Mouse (Mus musculus) embryonic facial prominence, embryonic 13.5 days (tissue): ENCODE measurements around the gene Ranbp17. TPM values are rescaled to one million over a fixed set of nuclear protein-coding genes. Genes with fewer than 3 reads are reported as not detected.
A peak's percentile ranks its signal among the peaks of the same experiment; 100 is the strongest.

Experiments
- ATAC-seq: fragments of 200-750 bp; cut with Nextera tagmentation; 2 replicates; pipeline ENCODE4 v1.8.0; 2017; ENCODE audit warnings: low read depth; ENCODE audit not compliant: insufficient number of reproducible peaks, insufficient read depth, low FRiP score, low TSS enrichment
- H3K27ac ChIP-seq: fragments of 300-500 bp; sonication (generic); 2 replicates; pipeline ENCODE4 v1.5.1; 2015; ENCODE audit warnings: moderate library complexity, mild to moderate bottlenecking, inconsistent platforms
- H3K27me3 ChIP-seq: fragments of 300-500 bp; sonication (generic); 2 replicates; pipeline ENCODE4 v1.6.1; 2015; ENCODE audit warnings: mild to moderate bottlenecking, inconsistent platforms
- H3K36me3 ChIP-seq: fragments of 300-500 bp; sonication (generic); 2 replicates; pipeline ENCODE4 v1.6.1; 2015; ENCODE audit warnings: mild to moderate bottlenecking, inconsistent platforms
- H3K4me1 ChIP-seq: fragments of 300-500 bp; sonication (generic); 2 replicates; pipeline ENCODE4 v1.6.1; 2015; ENCODE audit warnings: inconsistent platforms
- H3K4me2 ChIP-seq: fragments of 300-500 bp; sonication (generic); 2 replicates; pipeline ENCODE4 v1.6.1; 2015; ENCODE audit warnings: moderate library complexity, mild to moderate bottlenecking, inconsistent platforms
- H3K4me3 ChIP-seq: fragments of 300-500 bp; sonication (generic); 2 replicates; pipeline ENCODE4 v1.5.1; 2015; ENCODE audit warnings: mild to moderate bottlenecking, inconsistent platforms
- H3K9ac ChIP-seq: fragments of 300-500 bp; sonication (generic); 2 replicates; pipeline ENCODE4 v1.6.1; 2015; ENCODE audit warnings: mild to moderate bottlenecking, inconsistent platforms
- H3K9me3 ChIP-seq: fragments of 300-500 bp; sonication (generic); 2 replicates; pipeline ENCODE4 v1.6.1; 2016; ENCODE audit warnings: inconsistent platforms
- WGBS: fragments of 180-500 bp; shearing (Covaris S2); methylation state at CpG from one replicate; pipeline ENCODE4 v1.1.7; 2015; ENCODE audit warnings: mixed read lengths; 5-methylcytosine and 5-hydroxymethylcytosine counted together
- polyA plus RNA-seq: library from polyadenylated mRNA; unstranded; fragments of >200 nt; fragmentation: Nextera tagmentation; extraction: Ambion mirVana; gene quantifications from 2 replicates; pipeline ENCODE4 v1.2.1, GENCODE M21; 2015

The Ranbp17 gene
- polyA plus RNA-seq, 1 experiment from 2014 or later = 5.5 TPM

- WGBS = under 1% methylated on average over 19 of the region's 19 CpGs
- no peak for ATAC-seq
These were observed 311.9 kb downstream of the Ranbp17 start for GRCm38 (mm10) chr11:33201626-33202010.

GRCm38 (mm10) chr11:33200764-33201625 lies 312.6 kb downstream of the Ranbp17 start:
- Histone ChIP-seq H3K36me3 (no peaks in the 10 kb centered on the region), H3K9ac (peak overlapping the region; percentile 52), H3K9me3 (peaks cover 8% of the 10 kb centered on the region; the same call in 1 of the 2 replicates), H3K4me3 (peak overlapping the region; percentile 38), H3K4me2 (peak overlapping the region; percentile 66), H3K27ac (no peak overlapping the region), H3K27me3 (peaks cover 100% of the 10 kb centered on the region), H3K4me1 (peaks cover 41% of the 10 kb centered on the region)
- peak; percentile 43; the same call in 1 of the 2 replicates for ATAC-seq
- WGBS = under 1% methylated on average over 72 of the region's 76 CpGs

More at GRCm38 (mm10) chr11:33201626-33202010, 311.9 kb downstream of the Ranbp17 start:
- Histone ChIP-seq H3K4me1 (peaks cover 41% of the 10 kb centered on the region), H3K27me3 (peaks cover 100% of the 10 kb centered on the region), H3K4me3 (peak overlapping the region; percentile 38), H3K36me3 (no peaks in the 10 kb centered on the region), H3K4me2 (peak overlapping the region; percentile 66), H3K9ac (peak overlapping the region; percentile 52; the same call in 1 of the 2 replicates), H3K9me3 (peaks cover 8% of the 10 kb centered on the region; the same call in 1 of the 2 replicates), H3K27ac (no peak overlapping the region)

GRCm38 (mm10) chr11:33199906-33200763 lies 313.4 kb downstream of the Ranbp17 start:
- WGBS = under 1% methylated on average over 45 of the region's 45 CpGs
- Histone ChIP-seq H3K27ac (no peak overlapping the region), H3K27me3 (peaks cover 100% of the 10 kb centered on the region), H3K9me3 (peaks cover 10% of the 10 kb centered on the region; the same call in 1 of the 2 replicates), H3K4me3 (peak overlapping the region; percentile 38), H3K9ac (0 out of 2 replicates have a peak overlapping the region, but pooled peaks have one; percentile 27), H3K4me1 (peaks cover 46% of the 10 kb centered on the region), H3K36me3 (no peaks in the 10 kb centered on the region), H3K4me2 (peak overlapping the region; percentile 66)
- ATAC-seq = no peak

DNA sequence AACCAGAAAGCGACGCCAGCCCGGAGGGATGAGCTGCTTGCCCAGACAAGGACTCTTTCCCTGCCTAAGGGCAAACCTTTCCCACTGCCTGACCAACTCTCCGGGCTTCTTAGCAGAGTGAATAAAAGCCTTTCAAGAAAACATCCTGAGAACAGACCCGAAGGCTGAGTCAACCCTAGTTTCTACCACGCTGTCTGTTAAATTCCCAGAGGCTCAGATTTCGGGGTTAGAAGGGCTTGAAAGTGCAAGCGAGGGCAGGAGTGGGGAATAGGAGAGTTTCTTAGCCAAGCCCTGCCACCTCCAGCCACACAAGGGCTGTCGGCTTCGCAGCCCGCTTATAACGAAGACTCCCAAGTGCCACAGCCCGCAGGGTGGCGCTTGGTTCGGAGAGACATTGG lies 314.4 kb downstream of the Ranbp17 start:
- no peak overlapping the region for H3K27ac ChIP-seq
- ATAC-seq = no peak
- under 1% methylated on average over 15 of the region's 15 CpGs for WGBS
- H3K9me3 ChIP-seq = peaks cover 10% of the 10 kb centered on the region; the same call in 1 of the 2 replicates
- H3K9ac ChIP-seq = no peak overlapping the region
- H3K27me3 ChIP-seq = peaks cover 97% of the 10 kb centered on the region
- no peaks in the 10 kb centered on the region for H3K36me3 ChIP-seq
- no peak overlapping the region for H3K4me2 ChIP-seq
- peaks cover 46% of the 10 kb centered on the region for H3K4me1 ChIP-seq
- H3K4me3 ChIP-seq = no peak overlapping the region

- Histone ChIP-seq H3K27me3 (peaks cover 97% of the 10 kb centered on the region), H3K9me3 (peaks cover 10% of the 10 kb centered on the region; the same call in 1 of the 2 replicates), H3K4me3 (no peak overlapping the region), H3K4me2 (no peak overlapping the region), H3K4me1 (peaks cover 43% of the 10 kb centered on the region), H3K9ac (no peak overlapping the region), H3K27ac (no peak overlapping the region), H3K36me3 (no peaks in the 10 kb centered on the region)
- WGBS = 17% methylated on average over 22 of the region's 22 CpGs
- no peak for ATAC-seq
These were observed 315.0 kb downstream of the Ranbp17 start for GRCm38 (mm10) chr11:33198351-33199116.

GRCm38 (mm10) chr11:33197673-33198072 lies 315.9 kb downstream of the Ranbp17 start:
- H3K4me2 ChIP-seq = no peak overlapping the region
- H3K9ac ChIP-seq = no peak overlapping the region
- peaks cover 10% of the 10 kb centered on the region; the same call in 1 of the 2 replicates for H3K9me3 ChIP-seq
- WGBS = 18% methylated on average over 15 of the region's 15 CpGs
- no peak overlapping the region for H3K4me3 ChIP-seq
- no peak overlapping the region for H3K27ac ChIP-seq
- no peaks in the 10 kb centered on the region for H3K36me3 ChIP-seq
- ATAC-seq = no peak
- H3K27me3 ChIP-seq = peaks cover 97% of the 10 kb centered on the region
- peaks cover 35% of the 10 kb centered on the region for H3K4me1 ChIP-seq

GRCm38 (mm10) chr11:33197133-33197514 lies 316.4 kb downstream of the Ranbp17 start:
- WGBS = 21% methylated on average over 13 of the region's 13 CpGs
- Histone ChIP-seq H3K9me3 (peaks cover 10% of the 10 kb centered on the region; the same call in 1 of the 2 replicates), H3K27ac (no peak overlapping the region), H3K4me2 (no peak overlapping the region), H3K4me3 (no peak overlapping the region), H3K4me1 (peaks cover 30% of the 10 kb centered on the region), H3K9ac (no peak overlapping the region), H3K27me3 (peaks cover 97% of the 10 kb centered on the region), H3K36me3 (no peaks in the 10 kb centered on the region)
- no peak for ATAC-seq

- H3K9ac ChIP-seq = no peak overlapping the region
- no peak overlapping the region for H3K27ac ChIP-seq
- H3K4me1 ChIP-seq = peaks cover 27% of the 10 kb centered on the region
- peaks cover 10% of the 10 kb centered on the region; the same call in 1 of the 2 replicates for H3K9me3 ChIP-seq
- no peaks in the 10 kb centered on the region for H3K36me3 ChIP-seq
- no peak overlapping the region for H3K4me2 ChIP-seq
- 6% methylated on average over 24 of the region's 24 CpGs for WGBS
- H3K27me3 ChIP-seq = peaks cover 97% of the 10 kb centered on the region
- no peak for ATAC-seq
- no peak overlapping the region for H3K4me3 ChIP-seq
These were observed 317.0 kb downstream of the Ranbp17 start for GRCm38 (mm10) chr11:33196447-33197132.

DNA sequence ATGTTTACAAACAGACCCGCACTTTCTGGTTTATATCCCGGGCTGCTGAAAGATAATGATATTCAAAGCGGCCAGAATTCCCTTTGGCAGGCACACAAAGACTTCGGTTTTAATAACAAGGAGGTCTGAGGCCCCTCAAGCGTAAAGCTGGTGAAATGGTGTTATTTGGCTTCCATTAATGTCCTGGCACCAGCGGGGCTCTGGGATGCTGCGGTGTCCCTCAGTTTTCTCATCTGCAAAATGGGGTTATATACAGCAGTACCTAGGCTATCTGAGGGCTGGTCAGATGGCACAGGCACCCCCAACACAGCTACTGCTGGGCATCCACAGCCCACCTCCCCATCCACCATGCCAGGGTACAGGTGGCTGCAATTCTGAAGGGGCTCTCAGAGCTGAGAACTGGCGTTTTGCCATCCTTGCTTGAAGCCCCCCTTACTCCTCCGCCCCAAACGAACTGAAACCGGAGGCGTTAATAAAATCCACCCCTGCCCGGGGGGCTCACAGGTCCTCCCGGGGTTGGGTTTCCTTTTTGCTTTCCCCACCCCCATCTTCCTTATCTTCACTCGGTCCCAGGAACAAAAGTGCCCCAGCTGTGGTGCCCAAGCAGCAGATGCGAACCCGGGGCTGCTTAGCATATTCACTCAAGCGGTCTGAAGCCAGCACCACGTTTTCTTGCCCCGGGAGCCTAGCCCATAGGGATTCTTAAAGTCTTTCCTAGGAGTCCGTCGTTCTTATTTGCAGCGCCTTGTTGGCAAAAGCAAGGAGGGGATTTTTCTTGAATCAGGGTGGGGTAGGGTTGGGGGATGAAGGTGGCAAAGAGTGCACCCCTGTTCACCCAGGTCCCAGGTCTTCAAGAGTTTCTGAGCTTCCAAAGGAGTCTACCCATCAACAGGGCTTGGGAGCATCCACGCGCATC lies 317.8 kb downstream of the Ranbp17 start:
- WGBS = 3% methylated on average over 25 of the region's 25 CpGs
- no peak overlapping the region for H3K4me3 ChIP-seq
- H3K9me3 ChIP-seq = peaks cover 10% of the 10 kb centered on the region; the same call in 1 of the 2 replicates
- H3K4me1 ChIP-seq = peaks cover 19% of the 10 kb centered on the region
- no peak overlapping the region for H3K4me2 ChIP-seq
- peaks cover 97% of the 10 kb centered on the region for H3K27me3 ChIP-seq
- no peak for ATAC-seq
- no peaks in the 10 kb centered on the region for H3K36me3 ChIP-seq
- no peak overlapping the region for H3K27ac ChIP-seq
- no peak overlapping the region for H3K9ac ChIP-seq

GRCm38 (mm10) chr11:33195061-33195460 lies 318.5 kb downstream of the Ranbp17 start:
- WGBS = 16% methylated on average over 7 of the region's 7 CpGs
- Histone ChIP-seq H3K27ac (no peak overlapping the region), H3K27me3 (peaks cover 97% of the 10 kb centered on the region), H3K4me2 (no peak overlapping the region), H3K9me3 (peaks cover 10% of the 10 kb centered on the region; the same call in 1 of the 2 replicates), H3K9ac (no peak overlapping the region), H3K4me1 (peaks cover 12% of the 10 kb centered on the region), H3K4me3 (no peak overlapping the region), H3K36me3 (no peaks in the 10 kb centered on the region)
- ATAC-seq = no peak
